Mouse (Mus musculus): ENCODE results near the gene Cd209e. TPM values are rescaled to one million over a fixed set of nuclear protein-coding genes. Genes with fewer than 3 reads are reported as not detected.
"Not testable (repeated sequence)": the region's sequence is repeated elsewhere in the genome, so short reads cannot be mapped to it uniquely, and the experiment has no call there.

The Cd209e gene
- polyA plus RNA-seq (2015; fragmentation: Nextera tagmentation; extraction: Ambion mirVana), result not detected in 2 replicates

- Histone ChIP-seq H3K4me2 (replicated peaks) (no peak within 1 kb of the TSS), H3K36me3 (no peaks in the 10 kb centered on the region), H3K27ac (no peak within 1 kb of the TSS), H3K4me1 (replicated peaks) (no peaks in the 10 kb centered on the region), H3K4me3 (replicated peaks) (no peak within 1 kb of the TSS), H3K9ac (replicated peaks) (no peak within 1 kb of the TSS), H3K27me3 (no peaks in the 10 kb centered on the region), H3K9me3 (peaks cover 17% of the 10 kb centered on the region; the same call in 1 of the 2 replicates)
- ATAC-seq, result no peak
- 81% methylated on average over 2 of the region's 2 CpGs for WGBS
Observed at GRCm38 (mm10) chr8:3854209-3854608, at the start of gene Cd209e. Gene Cd209e (minus strand): TSS chr8:3854309.

GRCm38 (mm10) chr8:3878455-3878854, 24.3 kb upstream of the Cd209e start, which contains the start of gene Cd209d:
Gene Cd209d (minus strand): TSS chr8:3878555.
- Histone ChIP-seq H3K27me3 (no peaks in the 10 kb centered on the region), H3K36me3 (no peaks in the 10 kb centered on the region), H3K4me2 (replicated peaks) (no peak within 1 kb of the TSS), H3K4me1 (replicated peaks) (no peaks in the 10 kb centered on the region), H3K9me3 (peaks cover 44% of the 10 kb centered on the region), H3K9ac (replicated peaks) (no peak within 1 kb of the TSS), H3K27ac (no peak within 1 kb of the TSS), H3K4me3 (replicated peaks) (no peak within 1 kb of the TSS)
- 70% methylated on average over 4 of the region's 4 CpGs for WGBS
- no peak for ATAC-seq

- 73% methylated on average over 2 of the region's 2 CpGs for WGBS
- H3K27ac ChIP-seq, result no peak overlapping the region
- H3K4me2 ChIP-seq (replicated peaks), result no peak overlapping the region
- peaks cover 53% of the 10 kb centered on the region for H3K9me3 ChIP-seq
- ATAC-seq, result no peak
- no peaks in the 10 kb centered on the region for H3K4me1 ChIP-seq (replicated peaks)
- no peaks in the 10 kb centered on the region for H3K36me3 ChIP-seq
- H3K9ac ChIP-seq (replicated peaks), result no peak overlapping the region
- no peak overlapping the region for H3K4me3 ChIP-seq (replicated peaks)
- no peaks in the 10 kb centered on the region for H3K27me3 ChIP-seq
Observed at GRCm38 (mm10) chr8:3876121-3876520, 22.0 kb upstream of the Cd209e start.

- not testable (repeated sequence) for H3K4me2 ChIP-seq (replicated peaks); H3K4me1 ChIP-seq (replicated peaks); H3K27ac ChIP-seq; H3K9ac ChIP-seq (replicated peaks); H3K36me3 ChIP-seq; ATAC-seq; H3K4me3 ChIP-seq (replicated peaks); H3K27me3 ChIP-seq
- peaks cover 11% of the 10 kb centered on the region; the same call in 1 of the 2 replicates for H3K9me3 ChIP-seq
Observed at GRCm38 (mm10) chr8:3862736-3863135, 8.6 kb upstream of the Cd209e start.

GRCm38 (mm10) chr8:3803091-3803490, 51.0 kb downstream of the Cd209e start:
- no peaks in the 10 kb centered on the region for H3K36me3 ChIP-seq
- H3K4me3 ChIP-seq (replicated peaks), result no peak overlapping the region
- no peaks in the 10 kb centered on the region for H3K27me3 ChIP-seq
- H3K9me3 ChIP-seq, result peaks cover 28% of the 10 kb centered on the region
- H3K27ac ChIP-seq, result no peak overlapping the region
- 83% methylated on average over 14 of the region's 14 CpGs for WGBS
- no peaks in the 10 kb centered on the region for H3K4me1 ChIP-seq (replicated peaks)
- H3K4me2 ChIP-seq (replicated peaks), result no peak overlapping the region
- ATAC-seq, result no peak
- no peak overlapping the region for H3K9ac ChIP-seq (replicated peaks)

Other genes starting within 250 kb of the Cd209e start
- gene Xab2, start 233.0 kb downstream of the Cd209e start, polyA plus RNA-seq (2015; fragmentation: Nextera tagmentation; extraction: Ambion mirVana), result 58.6 and 63.2 TPM in 2 replicates
- gene Pet100, start 232.8 kb downstream of the Cd209e start, polyA plus RNA-seq (2015; fragmentation: Nextera tagmentation; extraction: Ambion mirVana), result 117 and 119 TPM in 2 replicates
- 0.50 and 0.55 TPM in 2 replicates for gene Pcp2, start 228.8 kb downstream of the Cd209e start, polyA plus RNA-seq (2015; fragmentation: Nextera tagmentation; extraction: Ambion mirVana)
- 28.8 and 31.3 TPM in 2 replicates for gene Stxbp2, start 223.4 kb downstream of the Cd209e start, polyA plus RNA-seq (2015; fragmentation: Nextera tagmentation; extraction: Ambion mirVana)
- 0.24 and 0.48 TPM in 2 replicates for gene Retn, start 198.5 kb downstream of the Cd209e start, polyA plus RNA-seq (2015; fragmentation: Nextera tagmentation; extraction: Ambion mirVana)
- gene Mcemp1, start 188.6 kb downstream of the Cd209e start, polyA plus RNA-seq (2015; fragmentation: Nextera tagmentation; extraction: Ambion mirVana), result 0.40 TPM in 1 of 2 replicates, not detected in the other
- gene Fcor, start 181.9 kb downstream of the Cd209e start, polyA plus RNA-seq (2015; fragmentation: Nextera tagmentation; extraction: Ambion mirVana), result 9.6 and 12.4 TPM in 2 replicates
- 58.6 and 60.2 TPM in 2 replicates for gene Trappc5, start 178.0 kb downstream of the Cd209e start, polyA plus RNA-seq (2015; fragmentation: Nextera tagmentation; extraction: Ambion mirVana)
- 0.23 and 0.61 TPM in 2 replicates for gene Fcer2a, start 160.1 kb downstream of the Cd209e start, polyA plus RNA-seq (2015; fragmentation: Nextera tagmentation; extraction: Ambion mirVana)
- not detected in 2 replicates for gene Clec4g, start 133.7 kb downstream of the Cd209e start, polyA plus RNA-seq (2015; fragmentation: Nextera tagmentation; extraction: Ambion mirVana)
- not detected in 2 replicates for gene Cd209a, start 105.3 kb downstream of the Cd209e start, polyA plus RNA-seq (2015; fragmentation: Nextera tagmentation; extraction: Ambion mirVana)
- not detected in 2 replicates for gene Cd209d, start 24.2 kb upstream of the Cd209e start, polyA plus RNA-seq (2015; fragmentation: Nextera tagmentation; extraction: Ambion mirVana)
- not detected in 2 replicates for gene Cd209b, start 72.5 kb upstream of the Cd209e start, polyA plus RNA-seq (2015; fragmentation: Nextera tagmentation; extraction: Ambion mirVana)
- 0.40 and 0.75 TPM in 2 replicates for gene Cd209c, start 100.4 kb upstream of the Cd209e start, polyA plus RNA-seq (2015; fragmentation: Nextera tagmentation; extraction: Ambion mirVana)